Mouse (Mus musculus) hindbrain, embryonic 16.5 days (tissue): ENCODE measurements around the gene Pkp4. TPM values are rescaled to one million over a fixed set of nuclear protein-coding genes. Genes with fewer than 3 reads are reported as not detected.

ENCODE experiments used
- ATAC-seq: fragments of 200-750 bp; cut with Nextera tagmentation; 2 replicates; pipeline ENCODE4 v1.8.0; 2017; ENCODE audit warnings: moderate TSS enrichment, moderate library complexity
- H3K27ac ChIP-seq: fragments of 300-500 bp; sonication (generic); 2 replicates; pipeline ENCODE4 v1.5.1; 2014; ENCODE audit warnings: low read depth, mild to moderate bottlenecking, control low read depth, low read length, moderate library complexity
- H3K27me3 ChIP-seq: fragments of 300-500 bp; sonication (generic); replicated peaks from 2 replicates; pipeline ENCODE4 v1.6.1; 2014; ENCODE audit warnings: low read length; ENCODE audit not compliant: control insufficient read depth, insufficient read depth
- H3K36me3 ChIP-seq: fragments of 300-500 bp; sonication (generic); 2 replicates; pipeline ENCODE4 v1.6.1; 2014; ENCODE audit warnings: mild to moderate bottlenecking, low read length, moderate library complexity, mixed read lengths; ENCODE audit not compliant: control insufficient read depth, insufficient read depth
- H3K4me1 ChIP-seq: fragments of 300-500 bp; sonication (generic); 2 replicates; pipeline ENCODE4 v1.6.1; 2014; ENCODE audit warnings: low read depth, low read length; ENCODE audit not compliant: control insufficient read depth, insufficient read depth
- H3K4me2 ChIP-seq: fragments of 300-500 bp; sonication (generic); 2 replicates; pipeline ENCODE4 v1.6.1; 2014; ENCODE audit warnings: mild to moderate bottlenecking, low read length, control low read depth, moderate library complexity
- H3K4me3 ChIP-seq: fragments of 300-500 bp; sonication (generic); 2 replicates; pipeline ENCODE4 v1.5.1; 2014; ENCODE audit warnings: mild to moderate bottlenecking, low read length, control low read depth, moderate library complexity
- H3K9ac ChIP-seq: fragments of 300-500 bp; sonication (generic); 2 replicates; pipeline ENCODE4 v1.6.1; 2014; ENCODE audit warnings: low read depth, mild to moderate bottlenecking, control low read depth, low read length, moderate library complexity
- H3K9me3 ChIP-seq: fragments of 300-500 bp; sonication (generic); 2 replicates; pipeline ENCODE4 v1.6.1; 2014; ENCODE audit warnings: mild to moderate bottlenecking, low read length, moderate library complexity; ENCODE audit not compliant: control insufficient read depth
- WGBS: fragments of 180-500 bp; shearing (Covaris S2); extraction: QIAGEN DNeasy Blood & Tissue Kit; methylation state at CpG from one replicate; pipeline ENCODE4 v1.1.7; 2014; 5-methylcytosine and 5-hydroxymethylcytosine counted together
- polyA plus RNA-seq: library from polyadenylated mRNA; unstranded; fragments of >200 nt; fragmentation: Nextera tagmentation; extraction: Ambion mirVana; gene quantifications from 2 replicates; pipeline ENCODE4 v1.2.1, GENCODE M21; 2015

Gene Pkp4
- polyA plus RNA-seq, 1 experiment from 2014 or later, result 29.2 TPM

- ATAC-seq, result no peak
- 95% methylated on average over 6 of the region's 6 CpGs for WGBS
- no peaks in the 10 kb centered on the region for H3K4me1 ChIP-seq
- no peaks in the 10 kb centered on the region for H3K27me3 ChIP-seq
- no peak overlapping the region for H3K27ac ChIP-seq
- H3K4me3 ChIP-seq, result no peak overlapping the region
- H3K9ac ChIP-seq, result no peak overlapping the region
- H3K4me2 ChIP-seq, result no peak overlapping the region
- H3K36me3 ChIP-seq, result peaks cover 16% of the 10 kb centered on the region; the same call in 1 of the 2 replicates
- H3K9me3 ChIP-seq, result no peaks in the 10 kb centered on the region
Observed at GRCm38 (mm10) chr2:59342591-59343210, 182.1 kb downstream of the Pkp4 start.

- Histone ChIP-seq H3K9ac (no peak overlapping the region), H3K4me1 (no peaks in the 10 kb centered on the region), H3K9me3 (no peaks in the 10 kb centered on the region), H3K27me3 (no peaks in the 10 kb centered on the region), H3K36me3 (peaks cover 15% of the 10 kb centered on the region; the same call in 1 of the 2 replicates), H3K4me3 (no peak overlapping the region), H3K4me2 (no peak overlapping the region), H3K27ac (no peak overlapping the region)
- no peak for ATAC-seq
- 91% methylated on average over 11 of the region's 11 CpGs for WGBS
Observed at GRCm38 (mm10) chr2:59343834-59344233, 183.2 kb downstream of the Pkp4 start.

GRCm38 (mm10) chr2:59344699-59345098 is 184.0 kb downstream of the Pkp4 start:
- no peak overlapping the region for H3K4me3 ChIP-seq
- H3K9me3 ChIP-seq, result no peaks in the 10 kb centered on the region
- no peak overlapping the region for H3K27ac ChIP-seq
- H3K9ac ChIP-seq, result no peak overlapping the region
- peaks cover 17% of the 10 kb centered on the region; the same call in 1 of the 2 replicates for H3K36me3 ChIP-seq
- no peak for ATAC-seq
- WGBS, result 96% methylated on average over 13 of the region's 13 CpGs
- no peak overlapping the region for H3K4me2 ChIP-seq
- H3K4me1 ChIP-seq, result no peaks in the 10 kb centered on the region
- no peaks in the 10 kb centered on the region for H3K27me3 ChIP-seq

- Histone ChIP-seq H3K4me1 (no peaks in the 10 kb centered on the region; the same call in 1 of the 2 replicates), H3K4me2 (no peak overlapping the region), H3K27me3 (no peaks in the 10 kb centered on the region), H3K9me3 (no peaks in the 10 kb centered on the region), H3K9ac (no peak overlapping the region), H3K27ac (no peak overlapping the region), H3K4me3 (no peak overlapping the region), H3K36me3 (peaks cover 15% of the 10 kb centered on the region; the same call in 1 of the 2 replicates)
- WGBS, result 87% methylated on average over 11 of the region's 11 CpGs
- no peak for ATAC-seq
Observed at GRCm38 (mm10) chr2:59345141-59345839, 184.6 kb downstream of the Pkp4 start.

- Histone ChIP-seq H3K36me3 (peaks cover 11% of the 10 kb centered on the region; the same call in 1 of the 2 replicates), H3K9ac (no peak overlapping the region), H3K9me3 (no peaks in the 10 kb centered on the region), H3K4me1 (peaks cover 3% of the 10 kb centered on the region), H3K4me2 (no peak overlapping the region), H3K27me3 (no peaks in the 10 kb centered on the region), H3K27ac (no peak overlapping the region), H3K4me3 (no peak overlapping the region)
- no peak for ATAC-seq
- 75% methylated on average over 12 of the region's 12 CpGs for WGBS
Observed at GRCm38 (mm10) chr2:59346443-59346842, 185.8 kb downstream of the Pkp4 start.

- Histone ChIP-seq H3K27me3 (no peaks in the 10 kb centered on the region), H3K9ac (no peak overlapping the region), H3K4me2 (no peak overlapping the region), H3K36me3 (peaks cover 8% of the 10 kb centered on the region; the same call in 1 of the 2 replicates), H3K4me1 (peaks cover 9% of the 10 kb centered on the region), H3K4me3 (no peak overlapping the region), H3K27ac (no peak overlapping the region), H3K9me3 (no peaks in the 10 kb centered on the region)
- WGBS, result 85% methylated on average over 8 of the region's 8 CpGs
- no peak for ATAC-seq
Observed at GRCm38 (mm10) chr2:59348585-59348984, 187.9 kb downstream of the Pkp4 start.

- Histone ChIP-seq H3K9ac (no peak overlapping the region), H3K27me3 (no peaks in the 10 kb centered on the region), H3K4me1 (peaks cover 9% of the 10 kb centered on the region), H3K9me3 (no peaks in the 10 kb centered on the region), H3K36me3 (peaks cover 7% of the 10 kb centered on the region; the same call in 1 of the 2 replicates), H3K4me3 (no peak overlapping the region), H3K4me2 (no peak overlapping the region), H3K27ac (peak overlapping the region; percentile 23; the same call in 1 of the 2 replicates)
- no peak for ATAC-seq
- 79% methylated on average over 3 of the region's 3 CpGs for WGBS
Observed at GRCm38 (mm10) chr2:59350094-59350493, 189.4 kb downstream of the Pkp4 start.

- no peak overlapping the region for H3K4me2 ChIP-seq
- 46% methylated on average over 16 of the region's 16 CpGs for WGBS
- ATAC-seq, result peak; percentile 84
- H3K4me1 ChIP-seq, result peaks cover 9% of the 10 kb centered on the region
- H3K9ac ChIP-seq, result peak overlapping the region; percentile 44; the same call in 1 of the 2 replicates
- no peaks in the 10 kb centered on the region for H3K27me3 ChIP-seq
- H3K4me3 ChIP-seq, result no peak overlapping the region
- H3K9me3 ChIP-seq, result no peaks in the 10 kb centered on the region
- peaks cover 5% of the 10 kb centered on the region; the same call in 1 of the 2 replicates for H3K36me3 ChIP-seq
- H3K27ac ChIP-seq, result peak overlapping the region; percentile 79
Observed at GRCm38 (mm10) chr2:59351303-59352099, 190.9 kb downstream of the Pkp4 start.

- H3K4me2 ChIP-seq, result no peak overlapping the region
- ATAC-seq, result no peak
- peaks cover 5% of the 10 kb centered on the region; the same call in 1 of the 2 replicates for H3K36me3 ChIP-seq
- H3K27ac ChIP-seq, result no peak overlapping the region
- H3K9me3 ChIP-seq, result no peaks in the 10 kb centered on the region
- H3K4me1 ChIP-seq, result peaks cover 9% of the 10 kb centered on the region
- no peak overlapping the region for H3K4me3 ChIP-seq
- WGBS, result 82% methylated on average over 3 of the region's 3 CpGs
- no peaks in the 10 kb centered on the region for H3K27me3 ChIP-seq
- no peak overlapping the region for H3K9ac ChIP-seq
Observed at GRCm38 (mm10) chr2:59353821-59354220, 193.2 kb downstream of the Pkp4 start.
